Mouse (Mus musculus) erythroblast, embryonic 14.5 days (primary cell): ENCODE measurements around the gene Slc7a1. TPM values are rescaled to one million over a fixed set of nuclear protein-coding genes. Genes with fewer than 3 reads are reported as not detected.

Experiments
- H3K27me3 ChIP-seq: 2 replicates; pipeline ENCODE4 v1.6.1; 2012; ENCODE audit warnings: inconsistent platforms; ENCODE audit not compliant: control insufficient read depth
- H3K36me3 ChIP-seq: 2 replicates; pipeline ENCODE4 v1.6.1; 2012; ENCODE audit warnings: mild to moderate bottlenecking, inconsistent platforms; ENCODE audit not compliant: control insufficient read depth
- H3K4me1 ChIP-seq: 2 replicates; pipeline ENCODE4 v1.6.1; 2012; ENCODE audit warnings: inconsistent platforms; ENCODE audit not compliant: control insufficient read depth
- H3K4me3 ChIP-seq: replicated peaks from 2 replicates; pipeline ENCODE3; 2012; ENCODE audit warnings: moderate library complexity, mild to moderate bottlenecking, inconsistent platforms
- H3K9me3 ChIP-seq: 2 replicates; pipeline ENCODE4 v1.6.1; 2012; ENCODE audit warnings: low read length, inconsistent platforms, mixed read lengths; ENCODE audit not compliant: control insufficient read depth
- GATA1 ChIP-seq: IDR thresholded peaks from 2 replicates; pipeline ENCODE4 v1.6.1; 2012; ENCODE audit warnings: low read length, inconsistent platforms, mixed read lengths
- TAL1 ChIP-seq: IDR thresholded peaks from 3 replicates; pipeline ENCODE4 v1.6.1; 2012; ENCODE audit warnings: low read length, inconsistent platforms, mixed read lengths
- polyA plus RNA-seq: library from polyadenylated mRNA; stranded (reverse); fragments of >175 nt; gene quantifications from 2 replicates; pipeline ENCODE4 v1.2.3, GENCODE M21; 2012

Gene Slc7a1
- polyA plus RNA-seq, 1 experiment = 0.89 TPM

GRCm38 (mm10) chr5:148384501-148385055 lies 15.1 kb downstream of the Slc7a1 start:
- H3K4me3 ChIP-seq = no peak overlapping the region
- no peaks in the 10 kb centered on the region for H3K27me3 ChIP-seq
- H3K9me3 ChIP-seq = peaks cover 7% of the 10 kb centered on the region
- TF ChIP-seq TAL1 (no peak), GATA1 (no peak)
- H3K36me3 ChIP-seq = peaks cover 86% of the 10 kb centered on the region
- H3K4me1 ChIP-seq = peaks cover 24% of the 10 kb centered on the region

GRCm38 (mm10) chr5:148383841-148384500 lies 15.7 kb downstream of the Slc7a1 start:
- Histone ChIP-seq H3K9me3 (peaks cover 7% of the 10 kb centered on the region), H3K4me1 (peaks cover 18% of the 10 kb centered on the region), H3K27me3 (no peaks in the 10 kb centered on the region), H3K4me3 (no peak overlapping the region), H3K36me3 (peaks cover 84% of the 10 kb centered on the region)
- TF ChIP-seq GATA1 (no peak), TAL1 (no peak)

GRCm38 (mm10) chr5:148381083-148381482 lies 18.6 kb downstream of the Slc7a1 start:
- peaks cover 8% of the 10 kb centered on the region for H3K4me1 ChIP-seq
- TF ChIP-seq TAL1 = no peak
- TF ChIP-seq GATA1 = no peak
- H3K27me3 ChIP-seq = no peaks in the 10 kb centered on the region
- no peak overlapping the region for H3K4me3 ChIP-seq
- H3K36me3 ChIP-seq = peaks cover 72% of the 10 kb centered on the region
- peaks cover 8% of the 10 kb centered on the region for H3K9me3 ChIP-seq

- H3K4me3 ChIP-seq = no peak overlapping the region
- TF ChIP-seq TAL1 = no peak
- no peak for TF ChIP-seq GATA1
- H3K27me3 ChIP-seq = no peaks in the 10 kb centered on the region
- peaks cover 13% of the 10 kb centered on the region for H3K9me3 ChIP-seq
- peaks cover 73% of the 10 kb centered on the region for H3K36me3 ChIP-seq
- peaks cover 6% of the 10 kb centered on the region for H3K4me1 ChIP-seq
Measured at GRCm38 (mm10) chr5:148380246-148380504, 19.5 kb downstream of the Slc7a1 start.

DNA sequence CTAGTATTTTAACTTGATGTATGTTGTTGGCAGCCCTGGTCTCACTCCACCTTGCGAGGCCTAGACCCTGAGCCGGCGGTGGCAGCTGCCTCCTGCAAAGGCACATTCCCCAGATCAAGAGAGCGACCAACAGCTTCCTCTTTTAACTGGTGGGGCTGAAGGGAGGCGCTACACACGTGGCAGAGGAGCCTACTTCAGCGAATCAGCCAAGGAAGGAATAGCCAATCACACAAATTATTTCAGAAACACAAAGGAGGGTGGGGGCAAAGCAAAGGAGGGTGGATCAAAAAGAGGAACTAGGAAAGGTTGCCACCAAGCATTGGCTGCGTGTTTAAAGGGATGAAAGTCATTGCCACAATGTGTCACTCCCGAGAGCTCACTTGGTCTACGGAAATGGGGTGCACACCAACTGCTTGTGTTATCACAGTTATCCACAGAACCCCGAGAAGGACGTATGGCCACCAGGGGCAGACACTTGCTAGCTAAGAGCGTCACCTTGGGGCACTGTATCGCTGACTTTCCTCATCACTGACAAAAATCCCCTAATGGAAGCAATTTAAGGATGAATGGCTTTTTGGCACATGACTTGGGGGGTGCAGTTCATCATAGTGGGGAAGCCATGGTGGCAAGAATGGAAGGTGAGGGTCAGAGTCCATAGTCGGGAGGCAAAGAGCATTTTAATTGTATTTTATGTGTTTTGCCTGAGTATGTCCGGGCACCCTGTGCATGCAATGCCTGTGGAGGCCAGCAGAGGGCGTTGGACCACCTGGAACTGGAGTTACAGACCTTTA lies 20.1 kb downstream of the Slc7a1 start:
- Histone ChIP-seq H3K27me3 (no peaks in the 10 kb centered on the region), H3K4me1 (peaks cover 3% of the 10 kb centered on the region), H3K36me3 (peaks cover 68% of the 10 kb centered on the region), H3K4me3 (no peak overlapping the region), H3K9me3 (peaks cover 13% of the 10 kb centered on the region)
- no peak for TF ChIP-seq TAL1
- no peak for TF ChIP-seq GATA1

DNA sequence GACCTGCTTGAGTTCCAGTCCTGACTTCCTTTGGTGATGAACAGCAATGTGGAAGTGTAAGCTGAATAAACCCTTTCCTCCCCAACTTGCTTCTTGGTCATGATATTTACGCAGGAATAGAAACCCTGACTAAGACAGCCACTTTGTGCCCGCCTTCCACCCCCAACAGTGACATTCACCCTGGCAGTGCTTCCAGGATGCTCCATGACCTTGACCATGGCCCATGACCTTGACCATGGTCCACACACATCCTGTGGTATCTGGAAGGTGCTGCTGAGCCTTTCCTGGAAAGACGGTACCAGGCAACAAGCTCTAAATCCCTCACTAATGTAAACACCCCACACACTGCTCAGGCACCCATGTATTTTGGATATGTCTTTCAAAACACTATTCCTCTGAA lies 21.0 kb downstream of the Slc7a1 start:
- peaks cover 70% of the 10 kb centered on the region for H3K36me3 ChIP-seq
- no peaks in the 10 kb centered on the region for H3K27me3 ChIP-seq
- H3K4me1 ChIP-seq = peaks cover 3% of the 10 kb centered on the region
- no peak overlapping the region for H3K4me3 ChIP-seq
- TF ChIP-seq GATA1 (no peak), TAL1 (no peak)
- peaks cover 13% of the 10 kb centered on the region for H3K9me3 ChIP-seq

DNA sequence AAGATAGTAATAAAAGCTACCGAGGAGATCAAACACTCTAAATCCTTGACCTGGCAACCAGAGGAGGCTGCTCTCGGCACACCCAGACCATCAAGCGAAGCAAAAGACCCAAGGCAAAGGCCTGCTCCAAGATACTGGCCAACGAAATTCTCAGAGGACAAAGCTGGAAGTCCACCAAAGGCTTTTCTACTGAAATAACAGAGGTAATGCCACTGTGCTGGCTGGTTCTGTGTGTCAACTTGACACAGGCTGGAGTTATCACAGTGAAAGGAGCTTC lies 21.5 kb downstream of the Slc7a1 start:
- peaks cover 70% of the 10 kb centered on the region for H3K36me3 ChIP-seq
- peaks cover 13% of the 10 kb centered on the region for H3K9me3 ChIP-seq
- H3K4me3 ChIP-seq = no peak overlapping the region
- no peaks in the 10 kb centered on the region for H3K27me3 ChIP-seq
- TF ChIP-seq TAL1 = no peak
- no peak for TF ChIP-seq GATA1
- peaks cover 3% of the 10 kb centered on the region for H3K4me1 ChIP-seq

- peaks cover 13% of the 10 kb centered on the region for H3K9me3 ChIP-seq
- no peak overlapping the region for H3K4me3 ChIP-seq
- H3K27me3 ChIP-seq = no peaks in the 10 kb centered on the region
- H3K36me3 ChIP-seq = peaks cover 66% of the 10 kb centered on the region
- no peak for TF ChIP-seq GATA1
- no peak for TF ChIP-seq TAL1
- peaks cover 3% of the 10 kb centered on the region for H3K4me1 ChIP-seq
Measured at GRCm38 (mm10) chr5:148377439-148378231, 22.1 kb downstream of the Slc7a1 start.

- Histone ChIP-seq H3K36me3 (peaks cover 66% of the 10 kb centered on the region), H3K4me3 (no peak overlapping the region), H3K4me1 (peaks cover 3% of the 10 kb centered on the region), H3K27me3 (no peaks in the 10 kb centered on the region), H3K9me3 (peaks cover 13% of the 10 kb centered on the region)
- TF ChIP-seq GATA1 (no peak), TAL1 (no peak)
Measured at GRCm38 (mm10) chr5:148376358-148376757, 23.3 kb downstream of the Slc7a1 start.
